Mouse (Mus musculus) liver, embryonic 14.5 days (tissue): ENCODE measurements around the gene Phlda1.

Source experiments
- CTCF ChIP-seq: IDR thresholded peaks from 2 replicates; pipeline ENCODE4 v1.5.1; 2016; ENCODE audit warnings: antibody characterized with exemption, low read depth, control low read depth
- EP300 ChIP-seq: IDR thresholded peaks from 2 replicates; pipeline ENCODE4 v1.6.1; 2016; ENCODE audit warnings: antibody characterized with exemption, low read depth

DNA sequence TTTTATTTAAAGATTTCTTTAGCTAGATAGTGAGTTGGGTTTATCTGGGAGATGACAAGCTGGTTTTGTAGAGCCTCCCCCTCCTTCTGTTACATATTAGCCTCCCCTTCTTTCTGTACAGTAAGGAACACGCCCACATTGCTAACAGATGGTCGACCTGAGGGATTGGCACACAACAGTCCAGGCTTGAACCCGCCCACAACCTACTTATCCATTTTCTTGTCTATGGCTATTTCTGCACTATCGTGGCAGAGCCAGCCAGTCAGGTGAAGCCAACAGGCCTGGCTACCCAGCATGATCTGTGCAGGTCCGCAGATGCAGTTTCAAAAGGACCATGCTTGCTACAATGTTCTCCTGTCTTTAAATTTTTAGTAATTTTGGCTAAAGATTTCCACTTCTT is 21.0 kb downstream of the Phlda1 start:
- no peak for TF ChIP-seq CTCF
- TF ChIP-seq EP300 = no peak
